Mouse (Mus musculus): ENCODE results near the gene Rpa3.
A peak's percentile ranks its signal among the peaks of the same experiment; 100 is the strongest.

Rpa3 gene

DNA sequence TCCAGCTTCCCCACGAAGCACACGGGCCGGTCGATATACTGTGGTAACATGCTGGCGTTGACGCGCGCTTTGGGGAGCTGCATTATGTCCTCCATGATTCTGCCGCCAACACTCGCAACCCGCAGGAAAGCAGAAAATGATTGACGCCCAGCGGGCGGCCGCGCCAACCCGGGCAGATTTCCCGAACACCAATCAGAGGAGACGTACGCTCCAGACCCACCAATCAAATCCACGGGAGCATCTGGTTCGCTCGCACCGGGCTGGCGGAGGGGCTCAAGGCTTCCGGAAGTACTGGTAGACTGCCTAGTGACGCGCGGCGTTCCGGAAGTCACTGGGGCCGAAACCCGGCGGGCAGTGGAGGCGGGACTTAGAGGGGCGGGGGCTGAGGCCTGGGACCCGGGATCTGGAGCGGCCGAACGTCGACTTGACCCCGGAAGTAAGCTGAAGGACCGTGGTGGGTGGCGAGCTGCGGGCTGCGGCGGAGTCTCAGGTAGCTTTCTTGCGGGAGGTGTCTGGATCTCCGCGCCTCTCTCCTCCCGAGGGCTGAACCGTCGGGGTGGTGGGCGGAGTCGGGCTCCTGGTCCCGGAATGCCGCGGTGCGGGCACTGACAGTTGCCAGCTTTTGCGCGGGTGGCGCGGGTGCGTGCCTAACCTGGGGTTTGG lies at the start of gene Rpa3, which contains the start of the genes Umad1 and Gm45062:
Gene Rpa3 (minus strand): TSS at position 170 of the 663 bp plus-strand sequence.
Gene Umad1 (plus strand): TSS at position 285 of the 663 bp plus-strand sequence.
Gene Gm45062 (plus strand): TSS at position 447 of the 663 bp plus-strand sequence.
- peak; percentile 99 for DNase-seq

DNA sequence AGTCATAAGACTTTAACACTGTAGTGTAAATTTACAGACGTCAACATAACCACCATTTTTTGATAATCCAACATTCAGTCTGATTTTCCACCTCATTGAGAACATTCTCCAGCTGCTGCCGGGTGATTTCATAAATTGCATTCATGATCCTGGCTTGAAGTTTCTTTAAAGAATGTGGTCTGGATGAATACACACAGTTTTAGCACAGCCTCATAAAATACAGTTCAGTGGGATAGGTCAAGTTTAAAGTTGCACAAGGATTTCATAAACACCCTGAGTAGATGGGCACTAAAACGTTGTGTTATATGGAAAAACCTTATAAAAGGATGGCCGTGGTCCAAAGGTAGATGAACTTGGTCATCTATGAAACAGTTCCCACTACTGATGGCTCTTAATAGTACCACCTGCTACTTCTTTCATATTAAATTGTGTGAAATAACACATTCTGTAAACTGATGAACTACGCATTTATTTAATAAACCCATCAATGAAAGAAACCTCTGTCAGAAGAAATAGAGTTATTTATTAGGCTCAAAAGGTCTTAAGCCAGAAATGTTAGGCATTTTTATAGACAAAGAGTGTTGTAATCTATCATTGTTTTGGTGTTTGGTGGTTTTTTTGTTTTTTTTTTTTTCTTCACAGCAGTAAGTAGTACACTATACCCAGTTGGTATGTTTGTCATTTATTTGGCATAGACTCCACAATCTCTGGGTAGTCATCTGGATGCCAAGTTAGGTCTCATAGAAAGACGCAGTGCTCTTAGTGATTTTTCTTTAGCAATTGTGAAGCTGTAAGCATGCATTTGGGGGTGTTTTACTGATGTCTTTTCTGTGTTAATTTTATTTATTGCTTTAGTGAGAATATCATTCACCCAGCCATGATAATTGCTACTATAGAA lies 49.2 kb upstream of the Rpa3 start:
- DNase-seq = no peak

DNA sequence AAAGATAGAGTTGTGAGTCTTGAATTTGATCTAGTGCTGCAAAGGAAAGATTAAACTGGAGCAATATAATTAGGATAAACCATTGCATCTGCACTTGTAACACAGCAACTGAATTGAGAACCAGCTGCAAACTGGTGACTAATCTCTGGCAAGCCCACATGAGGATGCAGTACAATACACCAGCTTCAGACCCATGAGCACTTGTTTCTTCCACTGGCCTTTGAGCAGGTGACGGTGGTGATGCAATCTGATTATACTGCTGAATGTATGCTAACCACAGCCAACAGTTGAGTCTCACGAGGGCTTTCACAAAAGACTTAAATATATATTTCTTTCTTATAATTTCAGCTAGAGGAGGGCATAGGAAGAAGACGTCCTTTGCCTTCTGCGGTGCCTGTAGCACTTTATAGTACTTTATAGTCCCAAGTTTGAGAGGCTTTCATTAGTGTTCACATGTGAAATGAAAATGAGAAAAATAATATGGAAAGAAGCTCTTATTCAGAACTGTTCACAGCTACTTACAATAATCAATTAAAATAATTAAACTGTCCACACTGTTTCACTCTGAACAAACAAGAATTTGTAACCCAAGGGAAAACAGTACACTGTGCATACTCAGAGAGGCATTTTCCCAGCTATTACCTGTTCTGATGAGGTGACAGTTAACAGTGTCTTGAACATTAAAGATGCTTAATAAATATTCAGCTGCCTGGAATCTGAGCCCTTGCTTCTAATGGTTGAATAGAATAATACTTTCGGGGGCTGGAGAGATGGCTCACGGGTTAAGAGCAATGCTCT lies 40.3 kb upstream of the Rpa3 start:
- DNase-seq = no peak

DNA sequence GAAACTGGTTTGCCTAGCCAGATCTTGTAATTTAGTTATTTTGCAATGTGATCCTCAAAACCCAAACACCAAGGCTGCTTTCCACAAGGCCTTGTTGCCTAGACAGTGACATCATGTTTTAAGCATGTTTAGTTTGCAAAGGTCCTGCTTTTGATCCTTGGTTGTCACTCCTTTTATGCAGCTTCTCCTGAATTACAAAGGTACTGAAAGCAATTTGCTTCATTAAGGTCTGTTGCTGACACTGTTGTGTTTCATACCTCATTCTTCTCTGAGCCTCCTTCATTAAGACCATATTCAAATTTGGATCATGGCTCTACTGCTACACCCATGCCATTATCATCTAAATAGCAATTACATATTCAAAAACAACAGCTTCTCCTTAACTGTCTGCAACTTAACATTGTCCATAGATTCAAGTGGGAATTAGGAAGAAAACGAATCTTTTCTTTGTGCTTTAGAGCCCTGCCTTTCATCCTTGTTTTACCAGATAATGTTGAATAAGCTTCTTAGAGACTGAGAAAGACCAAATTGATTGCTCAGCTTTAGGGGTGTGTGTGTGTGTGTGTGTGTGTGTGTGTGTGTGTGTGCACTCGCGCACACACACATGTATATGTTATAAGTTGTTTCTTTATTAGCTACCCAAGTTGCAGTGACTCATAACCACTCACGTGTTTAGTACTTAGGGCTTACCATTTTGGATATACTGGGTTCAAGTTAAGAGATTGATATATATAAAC lies 35.2 kb upstream of the Rpa3 start:
- no peak for DNase-seq

DNA sequence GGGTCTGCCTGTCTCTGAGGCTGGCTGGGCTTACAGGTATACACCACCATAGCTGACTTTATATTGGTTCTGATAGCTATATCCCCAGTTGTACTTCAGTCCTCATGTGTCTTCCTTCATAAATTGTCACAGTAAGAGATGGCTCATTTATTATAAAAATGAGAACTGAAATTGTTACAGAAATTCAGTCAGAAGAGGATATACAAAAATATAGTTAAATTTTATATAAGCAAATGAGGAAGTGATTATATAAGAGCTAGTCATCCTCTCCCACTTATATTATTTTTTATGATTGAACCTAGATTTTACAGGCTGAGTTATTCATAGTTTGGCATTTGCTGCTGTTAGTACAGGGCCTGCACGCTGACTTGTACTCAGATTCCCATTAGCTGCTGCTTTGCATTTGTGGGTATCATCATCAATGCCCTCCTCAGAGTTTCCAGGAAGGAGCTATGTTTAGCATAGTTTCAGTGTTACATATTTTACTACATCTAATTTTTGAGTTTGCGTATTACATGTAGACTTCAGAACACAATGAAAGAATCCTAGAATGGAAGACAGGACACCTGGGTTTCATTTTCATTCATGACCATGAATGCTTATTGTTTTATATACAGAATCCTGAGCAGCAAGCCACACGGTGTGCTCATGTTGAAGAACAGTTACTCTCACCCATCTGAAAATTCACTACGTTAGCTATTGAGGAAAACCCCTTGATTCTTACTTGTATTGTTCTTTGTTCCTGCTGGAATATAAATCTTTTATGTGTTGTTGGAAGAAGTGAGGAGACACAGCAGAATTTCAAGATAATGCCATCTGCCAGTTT lies 30.0 kb upstream of the Rpa3 start:
- no peak for DNase-seq

DNA sequence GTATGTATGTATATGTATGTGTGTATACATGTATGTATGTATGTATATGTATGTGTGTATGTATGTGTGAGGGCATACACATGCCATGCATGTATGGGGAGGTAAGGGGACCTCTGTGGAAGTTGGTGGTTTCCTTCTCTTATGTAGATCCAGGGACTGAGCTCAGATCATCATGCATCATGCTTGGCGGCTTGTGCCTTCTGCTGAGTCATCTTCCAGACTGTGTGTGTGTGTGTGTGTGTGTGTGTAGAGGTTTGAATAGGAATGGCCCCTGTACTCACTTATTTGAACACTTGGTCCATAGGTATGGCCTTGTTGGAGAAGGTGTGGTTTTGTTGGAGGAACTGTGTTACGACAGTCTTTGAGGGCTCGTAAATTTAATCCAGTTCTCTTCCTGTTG lies 27.2 kb upstream of the Rpa3 start:
- no peak for DNase-seq

DNA sequence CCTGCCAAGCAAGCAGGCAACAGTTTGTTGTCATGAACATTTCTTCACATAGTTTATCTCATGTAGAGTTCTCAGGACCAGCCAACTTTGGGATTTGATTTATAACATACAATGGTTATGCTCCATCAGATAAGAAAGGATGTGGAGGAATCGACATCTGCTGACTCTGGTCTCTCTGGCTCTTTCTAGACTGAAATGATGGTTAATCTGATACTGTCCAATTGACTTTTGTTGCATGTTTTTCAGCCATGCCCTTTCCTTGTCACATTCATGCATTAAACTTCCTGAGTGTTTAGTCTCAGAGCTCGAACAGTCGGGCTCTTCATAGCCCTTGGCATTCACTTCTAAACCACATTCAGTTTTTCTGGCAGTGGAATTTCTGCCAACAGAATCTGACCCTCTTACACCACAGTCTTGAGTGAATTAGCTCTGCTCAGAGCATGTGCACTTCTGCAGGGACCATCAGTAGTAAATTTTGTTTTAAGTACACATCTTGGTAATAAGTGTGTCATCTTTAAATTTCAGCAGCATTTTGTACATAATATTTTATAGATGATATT lies 26.5 kb upstream of the Rpa3 start:
- no peak for DNase-seq

DNA sequence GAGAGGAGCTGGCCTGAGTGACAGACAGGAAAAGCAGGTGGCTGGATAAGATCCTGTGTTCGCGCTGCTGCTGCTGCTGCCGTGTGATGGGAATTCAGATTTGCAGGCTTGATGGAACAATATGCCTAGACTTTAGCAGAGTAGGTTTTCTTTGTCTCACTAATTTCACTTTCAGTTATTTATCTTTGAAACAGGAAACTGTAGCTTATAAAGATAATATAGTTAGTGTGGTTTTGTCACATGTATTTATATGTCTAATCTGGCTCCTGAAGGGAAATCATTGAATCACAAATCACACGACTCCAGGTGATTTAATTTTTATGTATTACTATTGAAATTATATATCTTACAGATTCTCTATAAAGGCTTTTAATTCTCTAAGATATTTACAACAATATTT lies 24.3 kb upstream of the Rpa3 start:
- DNase-seq = no peak

DNA sequence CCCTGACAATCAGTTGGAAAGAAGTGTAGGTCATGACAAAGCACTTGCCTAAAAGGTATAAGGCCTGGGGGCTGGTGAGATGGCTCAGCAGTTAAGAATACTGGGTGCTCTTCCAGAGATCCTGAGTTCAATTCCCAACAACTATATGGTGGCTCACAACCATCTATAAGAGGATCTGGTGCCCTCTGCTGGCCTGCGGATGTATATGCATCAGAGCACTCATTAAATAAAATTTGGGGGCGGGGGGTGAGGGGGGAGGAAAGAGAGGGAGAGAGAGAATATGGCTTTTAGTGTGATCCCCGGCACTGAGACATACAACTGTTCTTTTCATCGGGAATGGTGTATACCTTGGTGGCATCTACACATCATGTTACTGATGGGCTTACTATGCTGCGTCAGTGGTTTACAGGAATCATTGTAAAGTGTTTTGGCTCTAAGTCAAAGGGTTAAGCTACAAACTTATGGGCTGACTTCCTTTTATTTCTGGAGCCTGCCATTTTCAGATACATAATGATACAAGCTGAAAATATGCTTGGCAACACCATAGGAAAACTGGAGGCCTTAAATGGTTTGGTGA lies 19.5 kb upstream of the Rpa3 start:
- no peak for DNase-seq

DNA sequence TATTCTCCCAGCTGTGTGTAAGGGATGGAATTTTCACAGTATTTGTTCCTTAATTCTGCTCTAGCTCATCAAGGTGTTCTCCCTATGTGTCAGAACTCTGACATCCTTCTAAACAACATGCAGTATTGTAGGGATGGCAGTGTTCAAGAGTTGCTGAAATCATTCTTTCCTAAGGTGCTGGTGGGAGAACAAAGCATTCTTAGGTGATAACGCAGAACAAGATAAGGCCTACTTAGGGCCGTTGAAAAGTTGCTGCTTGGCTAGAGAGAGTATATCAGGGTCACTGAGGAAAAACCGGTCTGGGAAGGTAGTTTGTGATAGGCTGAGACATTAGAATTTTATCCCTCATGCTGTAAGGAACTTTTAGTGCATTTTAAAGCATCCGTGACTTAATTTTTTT lies 17.5 kb upstream of the Rpa3 start:
- no peak for DNase-seq

DNA sequence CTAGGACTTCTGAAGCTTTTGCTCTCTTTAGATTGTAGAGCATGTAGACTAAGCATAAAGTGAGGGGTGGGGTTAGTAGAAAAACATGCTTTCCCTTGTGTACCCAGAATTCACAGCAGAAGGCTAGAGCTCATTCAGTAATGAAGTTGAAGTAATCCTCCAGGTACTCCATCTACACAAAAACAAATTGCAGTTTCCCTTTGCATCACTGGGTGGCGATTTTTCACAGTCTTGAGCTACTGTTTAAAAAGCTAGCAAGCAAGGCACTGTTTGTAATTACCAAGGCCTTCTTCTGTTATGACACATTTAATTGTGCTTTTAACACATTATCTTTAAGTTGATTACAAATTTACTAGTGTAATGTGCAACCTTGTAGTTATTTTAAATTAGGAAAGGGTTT lies 16.1 kb upstream of the Rpa3 start:
- DNase-seq = peak; percentile 78

DNA sequence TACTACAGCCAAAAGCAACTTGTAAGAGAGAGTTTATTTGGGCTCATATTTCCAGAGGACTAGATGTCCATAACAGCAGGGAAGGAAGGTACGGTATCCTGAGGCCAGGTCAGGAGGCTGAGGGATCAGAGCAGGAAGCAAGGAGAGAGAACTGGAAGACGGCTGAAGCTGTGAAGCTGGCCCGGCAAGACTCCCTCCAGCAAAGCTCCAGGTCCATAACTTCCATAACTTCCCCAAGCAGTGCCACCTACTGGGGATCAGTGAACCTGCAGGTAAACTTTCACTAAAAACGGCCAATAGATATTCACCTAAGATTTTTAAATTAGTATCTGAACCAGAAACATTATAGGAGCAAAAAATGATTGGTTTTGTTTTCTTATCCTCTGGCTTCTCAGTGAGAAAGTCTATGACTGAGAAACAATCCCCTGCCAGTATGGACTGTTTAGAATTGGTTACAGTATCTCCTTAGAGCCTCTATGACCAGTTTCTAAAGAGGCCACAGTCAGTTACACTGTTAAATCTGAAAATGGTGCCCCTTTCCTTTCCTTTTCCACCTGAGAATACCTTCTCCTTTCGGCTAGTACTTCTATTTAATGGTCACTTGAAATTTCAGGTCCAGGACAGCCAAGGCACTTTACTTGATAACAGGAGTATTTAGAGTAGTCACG lies 15.5 kb upstream of the Rpa3 start:
- DNase-seq = peak; percentile 44

DNA sequence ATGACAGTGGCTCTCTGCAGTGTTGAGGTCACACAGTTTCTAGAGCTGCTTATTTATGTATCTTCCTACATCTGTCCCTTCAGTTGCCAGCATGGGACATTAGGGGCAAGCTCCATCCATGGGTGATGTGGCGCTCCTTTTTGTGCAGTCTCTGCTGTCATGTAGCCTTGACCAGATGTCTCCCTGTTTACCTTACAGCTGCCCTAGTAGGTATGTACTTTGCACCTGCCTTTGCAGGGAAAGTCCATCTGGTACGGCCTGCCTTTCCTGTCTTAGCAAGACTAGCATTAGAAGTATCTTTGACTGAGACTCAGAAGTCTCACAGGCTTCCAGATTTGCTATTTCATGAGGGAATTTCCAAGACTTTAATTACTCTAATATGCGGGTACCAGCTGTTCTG lies 12.1 kb upstream of the Rpa3 start:
- DNase-seq = no peak

DNA sequence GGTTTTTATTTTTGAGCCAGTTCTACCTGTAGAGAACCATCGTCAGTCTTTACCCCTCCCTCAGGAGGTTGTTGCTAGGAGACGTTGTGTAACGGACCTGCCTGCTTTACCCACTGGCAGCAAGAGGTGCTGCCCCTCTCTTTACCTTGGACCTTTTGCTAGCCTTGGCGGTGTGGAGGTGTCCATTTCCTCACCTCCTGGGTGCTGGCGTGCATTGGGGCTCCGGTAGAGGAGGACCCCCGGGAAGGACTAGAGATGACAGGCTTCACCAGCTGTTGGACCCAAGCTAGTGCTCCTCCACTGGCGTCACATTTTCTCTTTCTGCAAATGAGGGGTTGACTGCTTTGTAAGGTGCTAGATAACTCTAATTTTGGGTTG lies 683 bp upstream of the Rpa3 start:
- no peak for DNase-seq

DNA sequence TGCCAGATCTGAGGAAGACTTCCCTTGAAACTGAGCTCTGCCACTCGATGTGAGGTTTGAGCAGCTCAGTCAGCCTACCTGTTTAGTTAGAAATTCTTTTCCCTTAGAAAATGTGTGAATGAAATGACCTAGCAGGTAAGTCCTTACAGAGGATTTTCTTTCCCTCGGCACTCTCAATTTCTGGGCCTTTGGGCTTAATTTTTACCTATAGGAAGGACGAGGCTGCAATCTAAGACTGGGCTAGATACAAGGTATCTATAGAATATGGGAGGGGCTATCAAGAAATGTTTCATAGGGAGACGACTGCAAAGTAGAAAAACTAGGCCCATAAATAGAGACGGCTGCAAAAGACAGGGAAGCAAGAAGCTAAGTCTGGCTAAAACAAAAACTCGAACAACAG lies 657 bp downstream of the Rpa3 start:
- DNase-seq = no peak

DNA sequence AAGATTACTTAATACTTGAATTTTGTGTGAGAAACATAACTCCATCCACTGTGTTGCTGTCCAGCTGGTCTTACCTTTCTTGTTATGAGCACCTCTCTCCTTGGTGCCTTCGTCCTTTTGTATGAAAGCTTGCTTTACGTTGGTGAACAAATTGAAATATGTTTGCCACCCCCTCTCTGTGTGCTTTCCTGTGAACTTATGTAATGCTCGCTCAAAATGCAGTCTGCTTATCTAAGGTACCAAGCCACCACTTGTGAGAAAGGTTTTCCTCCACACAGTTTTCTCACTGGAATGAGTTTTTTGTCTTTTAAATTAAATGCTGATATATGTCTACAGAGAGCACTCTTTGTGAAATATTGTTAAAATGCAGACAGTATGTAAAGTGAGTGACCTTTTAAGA lies 30.4 kb downstream of the Rpa3 start:
- no peak for DNase-seq

DNA sequence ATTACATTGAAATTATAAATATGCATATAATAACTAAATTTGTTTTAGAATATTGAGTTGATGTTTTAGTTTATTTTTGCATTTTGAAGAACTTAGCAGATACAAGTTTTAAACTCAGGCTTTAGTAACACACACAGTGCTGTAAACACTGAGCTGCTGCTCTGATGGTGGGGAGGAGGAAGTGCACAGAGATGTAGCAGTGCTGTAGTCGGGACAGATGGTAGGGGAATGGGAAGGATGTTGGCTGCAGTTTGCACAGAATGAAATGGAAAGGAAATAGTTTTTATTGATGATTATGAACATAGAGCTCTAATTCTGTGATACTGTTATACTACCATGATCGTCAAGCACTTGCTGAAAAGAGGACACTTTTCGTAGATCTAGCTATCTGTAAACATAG lies 31.9 kb downstream of the Rpa3 start:
- no peak for DNase-seq

DNA sequence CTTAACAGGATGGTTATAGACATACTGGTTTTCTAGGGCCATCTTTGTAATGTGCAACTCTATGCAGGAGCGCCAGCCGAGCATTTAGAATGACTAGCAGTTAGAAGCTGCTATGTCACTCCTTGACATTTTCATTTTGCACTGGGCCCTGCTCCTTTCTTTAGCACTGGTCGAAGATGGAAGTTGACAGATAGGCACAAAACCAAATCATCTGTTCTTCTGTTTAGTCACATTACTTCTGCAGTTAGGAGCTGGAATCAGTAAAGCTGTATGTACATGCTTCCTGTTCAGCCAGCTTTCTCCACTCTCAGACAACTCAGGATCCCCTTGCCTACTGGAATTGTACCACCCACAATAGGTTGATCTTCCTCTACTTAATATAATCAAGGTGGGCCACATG lies 48.3 kb downstream of the Rpa3 start:
- no peak for DNase-seq

DNA sequence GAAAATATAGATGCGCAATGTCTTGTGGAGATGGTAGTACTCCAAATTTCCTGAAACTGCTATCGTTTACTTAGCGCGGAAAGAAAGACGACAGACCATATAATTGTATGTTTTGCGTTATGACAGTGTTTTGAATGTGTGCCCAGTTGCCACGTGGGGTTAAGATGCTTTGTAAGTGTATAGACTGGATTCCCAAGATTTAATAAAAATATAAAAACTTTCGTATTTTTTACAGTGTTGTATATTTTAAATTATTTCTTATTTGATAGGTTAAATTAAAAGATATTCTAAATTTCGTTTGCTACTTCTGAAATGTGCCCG lies 49.1 kb downstream of the Rpa3 start:
- no peak for DNase-seq

DNA sequence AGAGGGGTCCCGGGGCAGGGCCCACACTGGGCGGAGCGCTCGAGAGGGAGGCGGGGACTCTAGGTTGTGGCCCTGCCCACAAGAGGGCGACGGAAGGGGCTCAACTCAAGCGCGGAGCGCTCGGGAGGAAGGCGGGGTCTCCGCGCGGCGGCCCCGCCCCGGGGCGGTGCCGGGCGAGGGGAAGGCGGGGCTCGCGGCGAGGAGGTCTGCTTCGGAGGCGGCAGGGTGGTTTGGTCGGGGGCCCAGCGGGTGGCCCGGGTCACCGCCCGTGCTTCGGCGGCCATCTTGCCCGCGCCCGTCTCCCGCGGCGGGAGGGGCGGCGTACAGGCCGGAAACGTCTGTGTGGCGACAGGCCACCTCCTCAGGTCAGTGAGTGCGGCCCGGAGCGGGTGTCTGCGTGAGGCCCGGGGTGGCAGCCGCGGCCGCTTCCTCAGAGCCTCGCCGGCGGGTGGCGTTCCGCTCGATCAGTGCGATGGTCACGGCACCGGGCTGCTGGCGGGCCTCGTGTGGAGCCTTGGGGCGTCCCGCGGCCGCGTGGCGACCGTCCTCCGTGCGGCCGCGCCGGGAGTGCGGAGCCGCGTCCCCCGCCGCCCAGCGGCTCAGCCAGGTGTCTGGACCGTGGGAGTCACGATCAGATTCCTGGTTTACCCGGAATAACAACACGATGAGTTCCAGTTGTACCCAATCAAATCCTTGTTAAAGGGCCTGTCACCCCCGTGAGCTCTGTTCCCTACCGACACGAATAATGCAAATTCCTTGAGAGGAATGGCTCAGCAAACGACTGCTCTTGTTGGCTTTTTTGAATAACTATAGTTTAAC lies 49.7 kb downstream of the Rpa3 start, which contains the start of gene Mios:
Gene Mios (plus strand): TSS at position 176 of the 819 bp plus-strand sequence.
- DNase-seq = peak; percentile 93
